Comparison of ENCODE assay signal across 11 mouse cellular contexts in genomic region chr1:106901406-106901805, GRCm38 (mm10). TPM values are rescaled to one million over a fixed set of nuclear protein-coding genes. Genes with fewer than 3 reads are reported as not detected.
DNase-seq lines count a peak whose midpoint lies in the region; ATAC-seq and TF ChIP-seq lines count a peak whose summit lies in the region.
"Had no signal": no experiment of that assay in that cellular context is flagged by ENCODE, and none has a peak within 500 bp of the region (broad histone marks: within the 10 kb centered on the region; RNA-seq: fewer than 3 reads in every experiment).

No protein-coding gene starts in this region.

- H3K27ac ChIP-seq in hindbrain, embryonic 11.5 days (ENCODE audit: low read depth, low read length) = no peak overlapping the region
- H3K27ac ChIP-seq in hindbrain, embryonic 16.5 days (ENCODE audit: low read depth, low read length) = no peak overlapping the region
- no peak overlapping the region for H3K27ac ChIP-seq in embryonic facial prominence, embryonic 14.5 days (replicated peaks; ENCODE audit: low read depth, low read length)
- H3K27ac ChIP-seq: embryonic facial prominence, embryonic 15.5 days; liver, embryonic 13.5 days; stomach, embryonic 15.5 days had no signal

- no peak overlapping the region for H3K4me3 ChIP-seq in hindbrain, embryonic 11.5 days (ENCODE audit: low read depth, low read length)
- H3K4me3 ChIP-seq in hindbrain, embryonic 16.5 days (ENCODE audit: low read length) = no peak overlapping the region
- H3K4me3 ChIP-seq in embryonic facial prominence, embryonic 14.5 days (ENCODE audit: low read depth, low read length) = no peak overlapping the region
- H3K4me3 ChIP-seq in lung, adult 2 months (replicated peaks; ENCODE audit: extremely low read depth, low read depth, low read length) = no peak overlapping the region
- H3K4me3 ChIP-seq: embryonic facial prominence, embryonic 15.5 days; liver, embryonic 13.5 days; stomach, embryonic 15.5 days had no signal

- TF ChIP-seq POLR2A in lung, adult 2 months (IDR thresholded peaks at IDR 0.05; ENCODE audit: borderline replicate concordance, extremely low read depth, low read depth, low read length) = no peak

- no peaks in the 10 kb centered on the region for H3K27me3 ChIP-seq in hindbrain, embryonic 11.5 days (ENCODE audit: control insufficient read depth, insufficient read depth, low read length)
- H3K27me3 ChIP-seq in hindbrain, embryonic 16.5 days (replicated peaks; ENCODE audit: control insufficient read depth, insufficient read depth, low read length) = no peaks in the 10 kb centered on the region
- H3K27me3 ChIP-seq in embryonic facial prominence, embryonic 14.5 days (replicated peaks; ENCODE audit: control insufficient read depth, insufficient read depth, low read length) = no peaks in the 10 kb centered on the region
- H3K27me3 ChIP-seq: embryonic facial prominence, embryonic 15.5 days; liver, embryonic 13.5 days; stomach, embryonic 15.5 days had no signal

- peak; percentile 36; the same call in 1 of the 2 replicates for TF ChIP-seq CTCF in lung, adult 2 months (IDR thresholded peaks at IDR 0.05; ENCODE audit: insufficient read depth, low read length)

- H3K36me3 ChIP-seq in hindbrain, embryonic 11.5 days (ENCODE audit: control insufficient read depth, insufficient read depth, low read length) = no peaks in the 10 kb centered on the region
- no peaks in the 10 kb centered on the region for H3K36me3 ChIP-seq in hindbrain, embryonic 16.5 days (ENCODE audit: control insufficient read depth, insufficient read depth, low read length)
- H3K36me3 ChIP-seq in embryonic facial prominence, embryonic 14.5 days (ENCODE audit: control insufficient read depth, insufficient read depth, low read length) = no peaks in the 10 kb centered on the region
- H3K36me3 ChIP-seq: embryonic facial prominence, embryonic 15.5 days; liver, embryonic 13.5 days; stomach, embryonic 15.5 days had no signal

- 38% methylated on average over 4 of the region's 4 CpGs for WGBS in hindbrain, embryonic 11.5 days
- WGBS in hindbrain, embryonic 16.5 days = 30% methylated on average over 4 of the region's 4 CpGs
- WGBS in embryonic facial prominence, embryonic 14.5 days = 30% methylated on average over 4 of the region's 4 CpGs
- 26% methylated on average over 4 of the region's 4 CpGs for WGBS in lung, adult 2 months

- H3K4me1 ChIP-seq in hindbrain, embryonic 11.5 days (replicated peaks; ENCODE audit: control insufficient read depth, insufficient read depth, low read length) = no peaks in the 10 kb centered on the region
- H3K4me1 ChIP-seq in hindbrain, embryonic 16.5 days (ENCODE audit: control insufficient read depth, insufficient read depth, low read depth, low read length) = no peaks in the 10 kb centered on the region
- H3K4me1 ChIP-seq in embryonic facial prominence, embryonic 14.5 days (ENCODE audit: control insufficient read depth, insufficient read depth, low read length) = no peaks in the 10 kb centered on the region
- H3K4me1 ChIP-seq in lung, adult 2 months (ENCODE audit: control insufficient read depth, insufficient read depth, low read length) = no peaks in the 10 kb centered on the region
- H3K4me1 ChIP-seq: embryonic facial prominence, embryonic 15.5 days; liver, embryonic 13.5 days; stomach, embryonic 15.5 days had no signal

- H3K9ac ChIP-seq in hindbrain, embryonic 11.5 days (ENCODE audit: low read depth, low read length) = no peak overlapping the region
- H3K9ac ChIP-seq in hindbrain, embryonic 16.5 days (ENCODE audit: low read depth, low read length) = no peak overlapping the region
- no peak overlapping the region for H3K9ac ChIP-seq in embryonic facial prominence, embryonic 14.5 days (ENCODE audit: low read depth, low read length)
- H3K9ac ChIP-seq: embryonic facial prominence, embryonic 15.5 days; liver, embryonic 13.5 days; stomach, embryonic 15.5 days had no signal

- H3K9me3 ChIP-seq in hindbrain, embryonic 11.5 days (ENCODE audit: control insufficient read depth, low read length) = no peaks in the 10 kb centered on the region
- no peaks in the 10 kb centered on the region for H3K9me3 ChIP-seq in hindbrain, embryonic 16.5 days (ENCODE audit: control insufficient read depth, low read length)
- no peaks in the 10 kb centered on the region for H3K9me3 ChIP-seq in embryonic facial prominence, embryonic 14.5 days (ENCODE audit: control insufficient read depth, low read length)
- H3K9me3 ChIP-seq: embryonic facial prominence, embryonic 15.5 days; liver, embryonic 13.5 days; stomach, embryonic 15.5 days had no signal

- peak; percentile 38 for DNase-seq in hindbrain, embryonic 11.5 days (ENCODE audit: low spot score)
- DNase-seq in 416B (ENCODE audit: low read depth) = peak; percentile 80
- DNase-seq in Muller cell, postnatal 12 days (ENCODE audit: inconsistent ontology term) = peak; percentile 1
- peak; percentile 13 for DNase-seq in embryonic facial prominence, embryonic 14.5 days (ENCODE audit: low spot score)
- DNase-seq in lung, adult 2 months = no peak
- DNase-seq in testis, postnatal 10 days (ENCODE audit: low spot score) = no peak
- DNase-seq: liver, embryonic 13.5 days had no signal

- H3K4me2 ChIP-seq in hindbrain, embryonic 11.5 days (replicated peaks; ENCODE audit: low read depth, low read length) = no peak overlapping the region
- H3K4me2 ChIP-seq in hindbrain, embryonic 16.5 days (ENCODE audit: low read length) = no peak overlapping the region
- no peak overlapping the region for H3K4me2 ChIP-seq in embryonic facial prominence, embryonic 14.5 days (ENCODE audit: low read depth, low read length)
- H3K4me2 ChIP-seq: embryonic facial prominence, embryonic 15.5 days; liver, embryonic 13.5 days; stomach, embryonic 15.5 days had no signal

- peak; percentile 47; the same call in 1 of the 2 replicates for ATAC-seq in hindbrain, embryonic 11.5 days (ENCODE audit: low FRiP score)
- ATAC-seq in hindbrain, embryonic 16.5 days = no peak
- no peak for ATAC-seq in embryonic facial prominence, embryonic 14.5 days (ENCODE audit: low read depth)
- no peak for ATAC-seq in inflammation-experienced regulatory T-cells, adult 6 months

RNA-seq across cellular contexts. Expression of gene Serpinb12, which starts 32.8 kb away (rescaled TPM):
- not detected in 2 replicates for polyA plus RNA-seq in hindbrain, embryonic 11.5 days (2014; fragmentation: Nextera tagmentation; extraction: Ambion mirVana)
- 0.12 and 0.23 TPM in 2 replicates for polyA plus RNA-seq in hindbrain, embryonic 16.5 days (2015; fragmentation: Nextera tagmentation; extraction: Ambion mirVana)
- 6.7 and 10.3 TPM in 2 replicates for polyA plus RNA-seq in embryonic facial prominence, embryonic 14.5 days (2014; fragmentation: Nextera tagmentation; extraction: Ambion mirVana)
- 44.7 TPM in 1 of 2 replicates, not detected in the other for polyA plus RNA-seq in lung, adult 2 months (2012; rRNA removed)
- not detected for polyA plus RNA-seq in inflammation-experienced regulatory T-cells, adult 6 months (2017; shearing (Covaris generic))
- polyA plus RNA-seq: liver, embryonic 13.5 days had no signal

RNA-seq across cellular contexts. Expression of gene Serpinb5, which starts 40.4 kb away (rescaled TPM):
- polyA plus RNA-seq in hindbrain, embryonic 11.5 days (2014; fragmentation: Nextera tagmentation; extraction: Ambion mirVana) = 0.15 TPM in 1 of 2 replicates, not detected in the other
- polyA plus RNA-seq in hindbrain, embryonic 16.5 days (2015; fragmentation: Nextera tagmentation; extraction: Ambion mirVana) = not detected in 2 replicates
- polyA plus RNA-seq in embryonic facial prominence, embryonic 14.5 days (2014; fragmentation: Nextera tagmentation; extraction: Ambion mirVana) = 21.5 and 33.9 TPM in 2 replicates
- polyA plus RNA-seq in lung, adult 2 months (2012; rRNA removed) = 4.0 TPM in 1 of 2 replicates, not detected in the other
- not detected for polyA plus RNA-seq in inflammation-experienced regulatory T-cells, adult 6 months (2017; shearing (Covaris generic))

Comparison
In these comparisons a context has a peak if more than half of its experiments do, and no peak if none do; other contexts are left out.
1. DNase-seq: peak in hindbrain, embryonic 11.5 days (single experiment), 416B (single experiment), Muller cell, postnatal 12 days (single experiment) and embryonic facial prominence, embryonic 14.5 days (single experiment); none in lung, adult 2 months (single experiment) and testis, postnatal 10 days (single experiment).